Mouse (Mus musculus) right cerebral cortex, postnatal 25 days (tissue): Measurements from ENCODE around the gene Pycr2.
"Not testable (repeated sequence)": the region's sequence is repeated elsewhere in the genome, so short reads cannot be mapped to it uniquely, and the experiment has no call there.

Experiments used
- DNase-seq: peaks from one replicate; pipeline ENCODE4 v3.0.0; 2022

The Pycr2 gene

GRCm38 (mm10) chr1:180904039-180904814, at the start of gene Pycr2:
Pycr2 (plus strand) TSS chr1:180904293.
- peak; percentile 94 for DNase-seq

- no peak for DNase-seq
These were observed 45.3 kb upstream of the Pycr2 start for GRCm38 (mm10) chr1:180858763-180859162.

GRCm38 (mm10) chr1:180860030-180860429, 44.1 kb upstream of the Pycr2 start:
- no peak for DNase-seq

- DNase-seq = peak; percentile 7
These were observed 40.5 kb upstream of the Pycr2 start for GRCm38 (mm10) chr1:180863606-180864005.

- no peak for DNase-seq
These were observed 38.1 kb upstream of the Pycr2 start for GRCm38 (mm10) chr1:180866001-180866400.

GRCm38 (mm10) chr1:180870122-180870650, 33.9 kb upstream of the Pycr2 start:
- DNase-seq = no peak

GRCm38 (mm10) chr1:180873861-180874484, 30.1 kb upstream of the Pycr2 start:
- DNase-seq = no peak

- no peak for DNase-seq
These were observed 29.5 kb upstream of the Pycr2 start for GRCm38 (mm10) chr1:180874615-180875014.

GRCm38 (mm10) chr1:180875126-180875525, 29.0 kb upstream of the Pycr2 start:
- DNase-seq = no peak

- DNase-seq = no peak
These were observed 26.6 kb upstream of the Pycr2 start for GRCm38 (mm10) chr1:180877466-180877865.

- DNase-seq = no peak
These were observed 22.3 kb upstream of the Pycr2 start for GRCm38 (mm10) chr1:180881768-180882167.

GRCm38 (mm10) chr1:180883731-180884130, 20.4 kb upstream of the Pycr2 start:
- no peak for DNase-seq

- DNase-seq = no peak
These were observed 19.6 kb upstream of the Pycr2 start for GRCm38 (mm10) chr1:180884484-180884883.

- DNase-seq = no peak
These were observed 15.5 kb upstream of the Pycr2 start for GRCm38 (mm10) chr1:180888556-180889042.

- DNase-seq = no peak
These were observed 14.9 kb upstream of the Pycr2 start for GRCm38 (mm10) chr1:180889172-180889571.

- DNase-seq = no peak
These were observed 14.3 kb upstream of the Pycr2 start for GRCm38 (mm10) chr1:180889841-180890240.

GRCm38 (mm10) chr1:180892808-180893207, 11.3 kb upstream of the Pycr2 start, which contains the start of gene Lefty2:
Lefty2 (plus strand) TSS chr1:180893108.
- no peak for DNase-seq

GRCm38 (mm10) chr1:180894088-180894987, 9.8 kb upstream of the Pycr2 start:
- not testable (repeated sequence) for DNase-seq

GRCm38 (mm10) chr1:180901107-180901506, 3.0 kb upstream of the Pycr2 start:
- no peak for DNase-seq

GRCm38 (mm10) chr1:180902915-180903314, 1.2 kb upstream of the Pycr2 start:
- DNase-seq = no peak

GRCm38 (mm10) chr1:180903666-180904038, 441 bp upstream of the Pycr2 start:
- no peak for DNase-seq

GRCm38 (mm10) chr1:180904815-180905080, 655 bp downstream of the Pycr2 start:
- no peak for DNase-seq

GRCm38 (mm10) chr1:180905307-180905706, 1.2 kb downstream of the Pycr2 start:
- no peak for DNase-seq
